Mouse (Mus musculus) heart, embryonic 11.5 days (tissue): ENCODE measurements around the gene Tob1. TPM values are rescaled to one million over a fixed set of nuclear protein-coding genes. Genes with fewer than 3 reads are reported as not detected.

Experiments
- ATAC-seq: fragments of 200-750 bp; cut with Nextera tagmentation; replicated peaks from 2 replicates; pipeline ENCODE4 v1.8.0; 2017; ENCODE audit warnings: moderate library complexity; ENCODE audit not compliant: insufficient number of reproducible peaks, low FRiP score, low TSS enrichment
- H3K27ac ChIP-seq: fragments of 300-500 bp; sonication (generic); 2 replicates; pipeline ENCODE4 v1.5.1; 2014; ENCODE audit warnings: mild to moderate bottlenecking, low read depth, low read length
- H3K27me3 ChIP-seq: fragments of 300-500 bp; sonication (generic); 2 replicates; pipeline ENCODE4 v1.6.1; 2014; ENCODE audit warnings: mild to moderate bottlenecking, low read length, mixed read lengths; ENCODE audit not compliant: control insufficient read depth, insufficient read depth
- H3K36me3 ChIP-seq: fragments of 300-500 bp; sonication (generic); 2 replicates; pipeline ENCODE4 v1.6.1; 2014; ENCODE audit warnings: mild to moderate bottlenecking, low read length, moderate library complexity, mixed read lengths; ENCODE audit not compliant: control insufficient read depth, insufficient read depth
- H3K4me1 ChIP-seq: fragments of 300-500 bp; sonication (generic); 2 replicates; pipeline ENCODE4 v1.6.1; 2014; ENCODE audit warnings: low read length; ENCODE audit not compliant: control insufficient read depth, insufficient read depth
- H3K4me2 ChIP-seq: fragments of 300-500 bp; sonication (generic); 2 replicates; pipeline ENCODE4 v1.6.1; 2014; ENCODE audit warnings: mild to moderate bottlenecking, moderate library complexity
- H3K4me3 ChIP-seq: fragments of 300-500 bp; sonication (generic); 2 replicates; pipeline ENCODE4 v1.5.1; 2014; ENCODE audit warnings: low read depth, low read length
- H3K9ac ChIP-seq: fragments of 300-500 bp; sonication (generic); 2 replicates; pipeline ENCODE4 v1.6.1; 2014; ENCODE audit warnings: mild to moderate bottlenecking, low read depth, low read length, moderate library complexity
- H3K9me3 ChIP-seq: fragments of 300-500 bp; sonication (generic); replicated peaks from 2 replicates; pipeline ENCODE4 v1.6.1; 2016; ENCODE audit warnings: low read length; ENCODE audit not compliant: control insufficient read depth
- WGBS: fragments of 180-500 bp; shearing (Covaris S2); extraction: QIAGEN DNeasy Blood & Tissue Kit; methylation state at CpG from one replicate; pipeline ENCODE4 v1.1.7; 2014; ENCODE audit not compliant: insufficient replicate concordance; 5-methylcytosine and 5-hydroxymethylcytosine counted together
- polyA plus RNA-seq: library from polyadenylated mRNA; unstranded; fragments of >200 nt; fragmentation: Nextera tagmentation; extraction: Ambion mirVana; gene quantifications from 2 replicates; pipeline ENCODE4 v1.2.1, GENCODE M21; 2014

The Tob1 gene
- polyA plus RNA-seq, 1 experiment from 2014 or later, result 27.3 TPM

DNA sequence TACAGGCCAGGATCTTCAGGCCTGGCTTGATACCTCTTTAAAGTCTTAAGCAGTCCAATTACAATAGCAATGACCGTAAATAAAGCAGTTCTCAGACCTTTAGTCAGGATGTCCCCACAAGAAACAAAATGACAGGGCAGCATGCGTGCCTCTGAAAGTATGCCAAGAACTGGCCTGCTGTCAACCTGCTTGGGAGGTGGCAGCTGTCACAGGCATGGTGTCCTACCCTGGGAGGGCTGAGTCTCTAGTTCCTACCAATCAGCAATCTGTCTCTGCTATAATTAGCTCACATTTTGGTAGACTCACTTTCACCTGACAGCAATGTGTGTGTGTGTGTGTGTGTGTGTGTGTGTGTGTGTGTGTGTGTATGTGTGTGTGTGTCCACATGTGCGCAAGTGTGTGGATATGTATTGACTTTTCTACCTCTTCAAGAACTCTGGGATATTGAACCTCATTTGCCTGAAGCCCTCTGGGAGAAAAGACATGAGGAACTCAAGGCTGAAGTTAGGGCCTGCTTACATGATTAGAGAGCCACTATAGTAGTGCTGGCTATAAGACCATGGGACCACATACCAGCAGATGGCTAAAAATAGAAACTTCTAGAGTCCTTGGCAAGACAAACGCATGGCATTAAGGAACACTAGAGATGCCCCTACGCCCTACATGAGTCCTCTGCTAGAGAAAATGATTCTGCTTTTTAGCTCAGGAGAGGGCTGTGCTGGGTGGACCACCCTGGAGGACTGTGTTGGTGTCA is 18.1 kb downstream of the Tob1 start:
- H3K27ac ChIP-seq, result peak overlapping the region; percentile 54
- peaks cover 28% of the 10 kb centered on the region for H3K4me1 ChIP-seq
- no peak overlapping the region for H3K9ac ChIP-seq
- 70% methylated on average over 5 of the region's 5 CpGs for WGBS
- no peak overlapping the region for H3K4me2 ChIP-seq
- no peaks in the 10 kb centered on the region for H3K27me3 ChIP-seq
- H3K4me3 ChIP-seq, result no peak overlapping the region
- no peaks in the 10 kb centered on the region for H3K36me3 ChIP-seq
- ATAC-seq, result no peak
- H3K9me3 ChIP-seq, result no peaks in the 10 kb centered on the region

DNA sequence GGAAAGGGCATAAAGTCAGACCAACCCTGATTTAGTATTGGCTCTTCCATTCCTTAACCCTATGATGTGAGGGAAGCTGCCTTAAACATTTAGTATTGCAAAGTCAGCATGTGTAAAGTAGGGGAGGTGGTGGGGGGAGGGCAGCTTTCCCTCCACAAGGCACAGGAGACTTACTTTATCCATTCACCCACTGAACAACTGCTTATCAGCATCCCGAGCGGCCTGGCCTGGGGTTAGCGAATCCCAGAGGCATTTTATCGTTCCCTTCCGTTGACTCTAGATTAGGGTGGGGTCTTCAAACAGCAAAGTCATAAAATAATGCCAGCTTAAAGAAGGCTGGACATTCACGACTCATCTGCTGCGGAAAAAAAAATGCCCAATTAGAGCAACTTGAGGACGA is 19.0 kb downstream of the Tob1 start:
- no peak for ATAC-seq
- H3K4me2 ChIP-seq, result no peak overlapping the region
- 0 out of 2 replicates have a peak overlapping the region, but pooled peaks have one; percentile 16 for H3K9ac ChIP-seq

DNA sequence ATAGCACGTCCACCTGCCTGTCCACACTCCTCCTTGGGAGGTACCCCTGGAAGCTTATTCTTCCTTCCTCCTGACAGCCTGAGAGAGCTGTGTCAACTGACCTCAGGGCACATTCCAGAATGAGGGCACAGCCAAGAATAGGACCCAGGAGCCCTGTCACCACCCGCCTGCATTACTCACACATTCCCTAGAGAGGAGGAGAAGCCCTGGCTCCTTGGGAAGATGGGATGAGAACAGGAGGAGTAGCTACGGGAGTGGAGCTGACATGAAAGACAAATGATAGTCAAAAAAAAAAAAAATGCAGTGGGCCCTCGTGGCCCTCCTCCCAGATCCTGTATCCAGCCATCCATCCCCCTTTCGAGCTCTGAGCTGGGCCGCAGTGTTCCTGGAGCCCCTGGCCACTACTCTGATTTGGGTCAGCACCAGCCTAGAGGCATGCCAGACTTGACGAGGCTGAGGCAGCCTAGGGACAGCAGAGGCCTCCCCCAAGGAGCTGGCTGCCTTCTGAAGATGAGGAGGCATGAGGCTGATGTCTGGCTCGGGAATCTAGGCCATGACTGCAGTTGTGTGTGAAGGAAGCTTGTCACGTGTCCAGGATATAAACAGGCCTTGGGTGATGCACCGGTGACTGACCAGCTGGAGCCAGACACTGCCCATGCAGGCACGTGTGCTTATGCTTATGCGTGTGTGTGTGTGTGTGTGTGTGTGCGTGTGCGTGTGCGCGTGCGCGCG is 20.7 kb downstream of the Tob1 start:
- no peak for ATAC-seq
- H3K4me3 ChIP-seq, result no peak overlapping the region
- 0 out of 2 replicates have a peak overlapping the region, but pooled peaks have one; percentile 22 for H3K9ac ChIP-seq
- H3K36me3 ChIP-seq, result no peaks in the 10 kb centered on the region
- 59% methylated on average over 19 of the region's 19 CpGs for WGBS
- no peak overlapping the region for H3K4me2 ChIP-seq
- H3K27me3 ChIP-seq, result no peaks in the 10 kb centered on the region
- peak overlapping the region; percentile 83 for H3K27ac ChIP-seq
- H3K4me1 ChIP-seq, result peaks cover 28% of the 10 kb centered on the region
- no peaks in the 10 kb centered on the region for H3K9me3 ChIP-seq

More for the DNA sequence above, 19.0 kb downstream of the Tob1 start:
- 23% methylated on average over 8 of the region's 8 CpGs for WGBS
- Histone ChIP-seq H3K9me3 (no peaks in the 10 kb centered on the region), H3K27me3 (no peaks in the 10 kb centered on the region), H3K36me3 (no peaks in the 10 kb centered on the region), H3K4me3 (no peak overlapping the region), H3K4me1 (peaks cover 28% of the 10 kb centered on the region), H3K27ac (peak overlapping the region; percentile 54)

DNA sequence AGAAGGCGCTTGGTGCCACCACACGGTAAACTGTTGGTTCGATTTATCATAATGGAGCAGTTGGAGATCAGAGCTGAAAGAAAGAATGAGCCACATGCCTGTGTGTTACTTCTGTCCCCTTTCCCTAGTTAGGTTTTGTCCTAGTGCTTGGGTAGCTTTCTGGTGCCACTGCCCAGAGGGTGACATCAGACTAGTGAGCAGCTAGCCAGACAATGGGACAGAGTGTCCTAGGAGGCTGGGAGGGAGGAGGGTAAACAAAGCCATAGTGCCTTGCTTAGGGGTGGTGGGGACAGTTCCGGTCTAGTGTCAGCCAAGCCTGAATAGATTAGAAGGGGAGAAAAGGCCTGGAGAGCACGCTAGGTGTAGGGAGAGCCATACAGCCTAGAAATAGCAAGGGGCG is 22.2 kb downstream of the Tob1 start:
- H3K4me1 ChIP-seq, result peaks cover 28% of the 10 kb centered on the region
- H3K4me2 ChIP-seq, result no peak overlapping the region
- no peaks in the 10 kb centered on the region for H3K27me3 ChIP-seq
- no peaks in the 10 kb centered on the region for H3K36me3 ChIP-seq
- peak overlapping the region; percentile 2; the same call in 1 of the 2 replicates for H3K27ac ChIP-seq
- H3K4me3 ChIP-seq, result no peak overlapping the region
- H3K9me3 ChIP-seq, result no peaks in the 10 kb centered on the region
- WGBS, result 61% methylated on average over 6 of the region's 6 CpGs
- no peak for ATAC-seq
- peak overlapping the region; percentile 43; the same call in 1 of the 2 replicates for H3K9ac ChIP-seq

DNA sequence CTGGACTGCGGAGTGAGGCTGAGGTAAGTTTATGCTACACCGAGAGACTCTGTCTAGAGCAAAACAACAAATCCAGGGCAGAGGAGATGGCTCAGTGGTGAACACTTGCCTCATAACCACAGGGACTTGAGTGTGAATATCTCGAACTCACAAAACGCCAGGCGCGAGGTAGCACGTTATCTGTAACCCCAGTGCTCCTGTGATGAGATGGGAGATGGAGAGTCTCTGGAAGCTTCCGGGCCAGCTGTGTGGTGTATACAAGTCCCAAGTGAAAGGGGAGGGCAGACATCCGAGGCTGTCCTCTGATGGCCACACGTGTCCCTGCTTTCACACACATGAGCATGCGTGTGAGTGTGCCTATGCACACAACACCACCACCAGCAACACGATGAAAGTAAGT is 23.1 kb downstream of the Tob1 start:
- Histone ChIP-seq H3K9me3 (no peaks in the 10 kb centered on the region), H3K4me2 (no peak overlapping the region), H3K27ac (no peak overlapping the region), H3K4me1 (peaks cover 28% of the 10 kb centered on the region), H3K9ac (0 out of 2 replicates have a peak overlapping the region, but pooled peaks have one; percentile 3), H3K4me3 (no peak overlapping the region), H3K27me3 (no peaks in the 10 kb centered on the region), H3K36me3 (no peaks in the 10 kb centered on the region)
- WGBS, result 75% methylated on average over 12 of the region's 12 CpGs
- ATAC-seq, result no peak

DNA sequence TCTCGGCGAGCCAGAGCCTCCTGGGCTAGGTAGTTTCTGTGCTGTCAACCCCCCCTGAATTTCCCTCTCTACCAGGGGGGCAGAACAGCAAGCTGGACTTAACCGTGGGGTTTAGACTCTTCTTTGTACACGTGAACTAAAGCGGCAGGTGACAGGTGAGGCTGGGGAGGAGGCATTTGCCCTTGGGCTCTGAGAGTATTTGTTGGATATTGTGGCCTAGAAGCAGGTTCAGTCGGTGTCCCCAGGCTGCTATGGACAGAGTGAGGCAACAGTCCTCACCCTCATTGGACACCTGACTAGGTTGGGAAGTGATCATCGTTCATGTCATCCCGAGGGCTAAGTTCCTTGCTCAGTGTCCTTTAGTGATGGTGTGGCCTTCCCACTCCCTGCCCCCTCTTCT is 23.6 kb downstream of the Tob1 start:
- H3K4me2 ChIP-seq, result no peak overlapping the region
- no peaks in the 10 kb centered on the region for H3K36me3 ChIP-seq
- ATAC-seq, result no peak
- 86% methylated on average over 8 of the region's 8 CpGs for WGBS
- H3K27me3 ChIP-seq, result no peaks in the 10 kb centered on the region
- no peak overlapping the region for H3K9ac ChIP-seq
- H3K27ac ChIP-seq, result no peak overlapping the region
- H3K4me3 ChIP-seq, result no peak overlapping the region
- no peaks in the 10 kb centered on the region for H3K9me3 ChIP-seq
- H3K4me1 ChIP-seq, result peaks cover 24% of the 10 kb centered on the region

DNA sequence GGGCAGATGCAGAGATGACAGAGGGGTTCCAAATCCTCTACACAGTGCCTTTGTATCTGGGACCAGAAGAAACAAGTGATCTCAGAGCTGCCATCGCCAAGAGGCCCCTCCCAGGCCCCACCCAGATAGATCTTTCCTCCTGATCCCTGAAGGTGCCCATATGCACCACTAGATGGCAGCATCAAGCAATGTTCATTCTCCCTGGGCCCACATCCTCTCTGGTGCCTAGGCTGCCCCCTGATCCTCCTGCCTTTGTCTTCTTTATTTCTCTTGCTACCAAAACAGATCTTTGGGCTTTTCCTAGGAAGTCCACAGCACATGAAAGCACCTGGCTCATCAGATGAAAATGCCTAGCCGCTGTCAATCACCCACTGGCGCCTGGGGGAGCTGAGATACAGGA is 24.8 kb downstream of the Tob1 start:
- Histone ChIP-seq H3K4me1 (peaks cover 13% of the 10 kb centered on the region), H3K9ac (no peak overlapping the region), H3K27ac (no peak overlapping the region), H3K9me3 (no peaks in the 10 kb centered on the region), H3K4me2 (0 out of 2 replicates have a peak overlapping the region, but pooled peaks have one; percentile 2), H3K27me3 (no peaks in the 10 kb centered on the region), H3K36me3 (no peaks in the 10 kb centered on the region), H3K4me3 (no peak overlapping the region)
- 0 out of 2 replicates have a peak, but pooled peaks have one; percentile 33 for ATAC-seq
- 34% methylated on average over 3 of the region's 3 CpGs for WGBS

DNA sequence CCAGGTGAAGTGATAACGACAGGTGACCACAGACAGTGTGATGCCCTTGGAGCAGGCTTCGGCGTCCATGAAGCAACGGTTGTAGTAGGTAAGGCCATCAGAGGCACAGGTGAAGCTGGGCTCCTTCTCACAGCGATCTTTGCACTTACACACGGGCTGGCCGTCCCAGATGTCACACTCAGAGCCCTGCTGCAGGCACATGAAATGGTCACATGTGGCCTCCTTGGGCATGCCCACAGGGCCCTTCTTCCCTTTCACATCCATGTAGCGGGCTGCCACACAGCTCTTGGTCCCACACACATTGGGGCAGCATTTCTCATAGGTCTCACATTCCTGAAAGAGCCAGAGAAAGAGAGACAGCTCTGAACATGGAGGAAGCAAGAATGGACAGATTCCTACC is 27.5 kb downstream of the Tob1 start:
- Histone ChIP-seq H3K4me3 (no peak overlapping the region), H3K9me3 (no peaks in the 10 kb centered on the region), H3K36me3 (no peaks in the 10 kb centered on the region), H3K4me2 (no peak overlapping the region), H3K27ac (no peak overlapping the region), H3K27me3 (peaks cover 11% of the 10 kb centered on the region; the same call in 1 of the 2 replicates), H3K9ac (no peak overlapping the region), H3K4me1 (peaks cover 10% of the 10 kb centered on the region)
- no peak for ATAC-seq
- WGBS, result 88% methylated on average over 8 of the region's 8 CpGs
